Mouse (Mus musculus) bone marrow macrophage, adult 2 months (primary cell): Measurements from ENCODE around the gene A930017K11Rik.

Experiments used
- CTCF ChIP-seq: IDR thresholded peaks from 2 replicates; pipeline ENCODE4 v1.5.1; 2012; ENCODE audit warnings: low read depth, mild to moderate bottlenecking, low read length, moderate library complexity
- POLR2A ChIP-seq: IDR thresholded peaks from 2 replicates; pipeline ENCODE4 v1.6.1; 2012; ENCODE audit warnings: mild to moderate bottlenecking, low read depth, low read length, borderline replicate concordance

GRCm38 (mm10) chr17:25943221-25943620 lies 9.1 kb downstream of the A930017K11Rik start:
- TF ChIP-seq CTCF (no peak), POLR2A (no peak)
